Comparison of ENCODE assay signal across 33 mouse cellular contexts in the genomic region with DNA sequence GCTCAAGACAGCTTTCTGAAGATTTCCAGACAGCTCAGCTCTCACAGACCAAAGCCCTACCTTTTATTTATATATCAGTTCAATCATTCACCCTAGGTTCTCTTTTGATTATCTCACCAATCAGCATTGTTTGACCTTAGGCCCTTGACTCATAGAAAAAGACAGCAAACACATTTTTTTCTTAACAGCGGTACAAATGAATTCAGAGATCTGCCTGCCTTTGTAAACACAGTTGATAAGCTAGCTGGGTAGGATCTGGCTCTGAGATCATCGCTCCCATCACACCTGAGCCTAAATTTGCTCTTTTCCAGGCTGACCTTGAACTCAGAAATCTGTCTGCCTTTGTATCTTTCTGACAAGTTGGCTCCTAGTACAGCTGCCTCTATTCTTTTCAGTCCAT.
"Had no signal": no experiment of that assay in that cellular context is flagged by ENCODE, and none has a peak within 500 bp of the region (broad histone marks: within the 10 kb centered on the region; RNA-seq: fewer than 3 reads in every experiment).

No protein-coding gene starts in this region.

- ATAC-seq: hindbrain, embryonic 16.5 days; hindbrain, postnatal 0 days; inflammation-experienced regulatory T-cells, adult 6 months; intestine, embryonic 16.5 days; intestine, postnatal 0 days had no signal

- H3K27me3 ChIP-seq: heart, embryonic 12.5 days; heart, embryonic 13.5 days; heart, embryonic 15.5 days; hindbrain, embryonic 12.5 days; hindbrain, embryonic 13.5 days; hindbrain, embryonic 15.5 days; kidney, embryonic 15.5 days had no signal

- H3K4me3 ChIP-seq: heart, embryonic 10.5 days; heart, embryonic 12.5 days; heart, embryonic 13.5 days; heart, embryonic 15.5 days; hindbrain, embryonic 10.5 days; hindbrain, embryonic 12.5 days; hindbrain, embryonic 13.5 days; hindbrain, embryonic 15.5 days; kidney, embryonic 15.5 days; layer of hippocampus, adult 2 months had no signal

- DNase-seq: heart, postnatal 14 days; heart, postnatal 36 days; heart, postnatal 4 days; kidney, adult 11 months; kidney, adult 18-20 months; kidney, adult 2 months; kidney, adult 8-10 months; kidney, adult 9 months; kidney, postnatal 10 days; kidney, postnatal 14 days; kidney, postnatal 25 days; kidney, postnatal 36 days; kidney, postnatal 4 days; layer of hippocampus, adult 9-11 months; layer of hippocampus, postnatal 36 days had no signal

- H3K27ac ChIP-seq: heart, embryonic 10.5 days; heart, embryonic 13.5 days; heart, embryonic 15.5 days; hindbrain, embryonic 10.5 days; hindbrain, embryonic 12.5 days; hindbrain, embryonic 13.5 days; hindbrain, embryonic 14.5 days; hindbrain, embryonic 15.5 days; hindbrain, postnatal 0 days; kidney, embryonic 15.5 days; kidney, postnatal 0 days; layer of hippocampus, adult 2 months had no signal

- H3K4me2 ChIP-seq: heart, embryonic 11.5 days; heart, embryonic 12.5 days; heart, embryonic 13.5 days; heart, embryonic 15.5 days; hindbrain, embryonic 12.5 days; hindbrain, embryonic 13.5 days; hindbrain, embryonic 14.5 days; hindbrain, embryonic 15.5 days; kidney, embryonic 15.5 days had no signal

- H3K9me3 ChIP-seq: heart, embryonic 10.5 days; heart, embryonic 12.5 days; hindbrain, embryonic 10.5 days; hindbrain, embryonic 12.5 days had no signal

- H3K36me3 ChIP-seq: heart, embryonic 10.5 days; heart, embryonic 12.5 days; heart, embryonic 13.5 days; heart, embryonic 15.5 days; hindbrain, embryonic 10.5 days; hindbrain, embryonic 12.5 days; hindbrain, embryonic 13.5 days; hindbrain, embryonic 15.5 days; kidney, embryonic 15.5 days had no signal

- H3K4me1 ChIP-seq: heart, embryonic 10.5 days; heart, embryonic 13.5 days; hindbrain, embryonic 10.5 days; hindbrain, embryonic 12.5 days; hindbrain, embryonic 13.5 days; hindbrain, embryonic 15.5 days; kidney, embryonic 15.5 days had no signal

- H3K9ac ChIP-seq: heart, embryonic 12.5 days; heart, embryonic 13.5 days; heart, embryonic 15.5 days; hindbrain, embryonic 12.5 days; hindbrain, embryonic 13.5 days; hindbrain, embryonic 14.5 days; hindbrain, embryonic 15.5 days; kidney, embryonic 15.5 days had no signal
